Mouse (Mus musculus) cerebellum, postnatal 25 days (tissue): ENCODE data around the gene Cphx2.
"Not testable (repeated sequence)": the region's sequence is repeated elsewhere in the genome, so short reads cannot be mapped to it uniquely, and the experiment has no call there.

Source experiments
- DNase-seq, 2 experiments: peaks; one replicate each; pipeline ENCODE4 v3.0.0; 2021; ENCODE audit warnings: mixed read lengths in 2 of 2

The Cphx2 gene

DNA sequence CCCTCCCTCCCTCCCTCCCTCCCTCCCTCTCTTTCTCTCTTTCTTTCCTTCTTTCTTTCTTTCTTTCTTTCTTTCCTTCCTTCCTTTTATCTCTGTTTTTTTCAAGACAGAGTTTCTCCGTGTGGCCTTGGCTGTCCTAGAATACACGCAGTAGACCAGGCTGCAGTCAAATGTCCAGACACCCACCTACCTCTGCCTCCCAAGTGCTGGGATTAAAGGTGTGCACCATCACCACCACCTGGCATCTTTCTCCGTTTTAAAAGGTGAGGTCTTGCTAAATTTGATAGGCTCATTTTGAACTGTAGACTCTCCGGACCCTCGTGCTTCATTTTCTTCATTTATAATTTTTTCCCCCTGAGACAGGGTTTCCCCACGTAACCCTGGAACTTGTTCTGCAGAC lies at the start of gene Cphx2:
TSS of gene Cphx2 (plus strand) at position 301 of the 400 bp plus-strand sequence.
- DNase-seq, result not testable (repeated sequence)

DNA sequence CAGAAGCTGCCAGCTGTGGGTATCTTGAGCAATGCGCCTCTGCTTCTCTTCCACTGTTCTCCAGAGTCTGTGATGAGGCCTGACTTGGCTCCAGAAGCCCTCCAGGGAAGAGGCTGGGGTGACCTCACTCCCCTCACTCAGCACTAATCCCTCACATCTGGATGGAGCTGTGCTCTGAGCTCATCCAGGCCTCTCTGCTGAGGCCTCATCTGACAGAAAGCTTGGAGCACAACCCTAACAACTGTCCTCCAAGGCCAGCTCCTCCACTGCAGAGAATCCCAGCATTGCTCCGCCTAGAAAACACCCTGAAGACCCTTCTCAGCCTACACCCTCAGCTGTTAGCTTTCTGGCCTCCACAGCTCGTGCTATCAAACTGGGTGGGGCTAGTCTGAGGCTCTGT lies 47.0 kb upstream of the Cphx2 start:
- not testable (repeated sequence) for DNase-seq

DNA sequence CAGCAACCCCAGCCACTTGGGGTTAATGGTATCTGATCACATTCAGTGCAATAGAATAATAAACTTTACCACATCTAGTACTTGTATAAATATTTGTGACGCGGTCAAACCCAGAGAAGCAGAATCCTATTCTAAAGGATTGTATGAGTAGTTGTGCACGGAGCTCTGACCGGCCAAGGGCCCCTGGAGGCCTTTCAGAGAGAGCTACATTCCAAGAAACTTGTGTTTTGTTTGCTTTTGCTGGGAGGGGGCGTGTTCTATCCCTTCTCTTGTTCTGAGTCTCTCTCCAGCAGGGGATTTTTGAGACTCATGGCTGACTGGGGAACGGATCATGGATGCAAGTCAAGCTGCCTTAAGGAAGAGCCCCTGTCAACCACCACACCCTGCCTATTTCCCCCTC lies 45.9 kb upstream of the Cphx2 start:
- DNase-seq, result not testable (repeated sequence)

DNA sequence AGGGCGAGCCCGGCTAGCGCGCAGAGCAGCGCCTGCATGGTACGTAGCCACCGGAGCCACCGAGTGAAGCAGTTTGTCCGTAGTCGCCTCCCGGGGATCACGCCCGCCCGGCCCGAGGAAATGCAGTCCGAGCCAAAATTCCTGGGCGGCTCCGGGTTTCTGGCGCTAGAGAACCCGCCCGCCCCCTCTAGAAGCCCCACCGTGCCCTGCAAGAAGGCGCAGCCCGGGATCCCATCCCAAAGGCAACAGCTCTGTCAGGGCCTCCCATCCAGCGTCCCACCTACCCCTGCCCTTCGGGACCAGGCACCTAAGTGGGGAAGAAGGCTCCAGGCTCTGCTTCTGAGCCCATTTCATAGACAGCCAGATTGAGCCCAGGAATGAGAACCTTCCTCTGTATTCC lies 38.7 kb upstream of the Cphx2 start, which contains the start of gene Gm9780:
TSS of gene Gm9780 (minus strand) at position 101 of the 400 bp plus-strand sequence.
- DNase-seq, result not testable (repeated sequence)

DNA sequence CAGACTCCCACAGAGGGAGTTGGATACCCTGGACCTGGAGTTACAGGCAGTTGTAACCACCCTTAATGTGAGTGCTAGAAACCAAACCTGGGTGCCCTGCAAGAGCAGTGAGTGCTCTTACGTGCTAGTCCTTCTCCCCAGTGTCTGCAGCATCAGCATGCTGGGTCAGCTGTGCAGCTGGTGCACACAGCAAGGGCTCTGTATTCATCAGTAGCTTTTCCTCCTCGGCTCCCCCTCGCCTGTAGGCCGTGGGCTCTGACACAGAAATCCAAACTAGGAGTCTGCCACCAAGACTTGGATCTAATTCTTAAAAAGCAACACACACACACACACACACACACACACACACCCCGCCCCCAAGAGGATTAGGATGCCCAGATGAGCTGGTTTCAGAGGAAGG lies 36.3 kb upstream of the Cphx2 start:
- not testable (repeated sequence) for DNase-seq

DNA sequence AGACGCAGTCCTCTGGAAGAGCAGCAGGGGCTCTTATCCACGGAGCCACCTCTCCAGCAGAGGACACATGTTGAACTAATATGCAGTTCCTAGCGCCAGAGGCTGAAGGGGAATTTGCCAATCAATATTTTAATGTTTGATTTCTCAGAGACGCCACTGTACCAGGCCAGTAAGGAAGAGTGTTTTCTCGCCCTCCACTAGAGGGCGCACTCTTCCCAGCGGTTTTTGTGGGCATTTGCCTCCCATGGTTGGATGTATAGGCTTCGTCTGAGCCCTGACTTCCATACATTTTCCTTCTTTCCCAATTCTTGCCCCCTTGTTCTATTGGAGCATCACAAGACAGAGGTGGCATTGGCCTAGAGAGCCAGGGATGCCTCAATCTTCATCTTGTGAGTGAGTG lies 34.3 kb upstream of the Cphx2 start:
- not testable (repeated sequence) for DNase-seq

DNA sequence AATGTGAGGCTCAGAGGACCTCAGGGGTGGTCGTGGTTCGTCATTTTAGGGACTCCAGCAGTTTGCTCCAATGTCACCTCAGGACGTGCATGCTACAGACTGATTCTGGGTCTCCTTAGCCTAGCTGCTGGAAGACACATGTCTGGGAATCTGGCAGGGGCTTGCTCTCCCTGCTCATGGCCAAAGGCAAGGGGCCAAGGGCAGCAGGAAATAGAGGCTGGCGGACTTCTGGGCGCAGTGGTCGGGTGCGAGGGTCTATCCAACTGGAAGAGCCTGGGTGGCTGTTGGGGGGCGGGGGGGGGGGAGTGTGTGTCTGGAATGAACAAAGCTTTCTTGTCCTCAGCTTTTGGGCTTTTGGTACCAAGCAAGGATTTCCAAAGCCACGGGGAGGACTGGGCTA lies 32.5 kb upstream of the Cphx2 start:
- not testable (repeated sequence) for DNase-seq

DNA sequence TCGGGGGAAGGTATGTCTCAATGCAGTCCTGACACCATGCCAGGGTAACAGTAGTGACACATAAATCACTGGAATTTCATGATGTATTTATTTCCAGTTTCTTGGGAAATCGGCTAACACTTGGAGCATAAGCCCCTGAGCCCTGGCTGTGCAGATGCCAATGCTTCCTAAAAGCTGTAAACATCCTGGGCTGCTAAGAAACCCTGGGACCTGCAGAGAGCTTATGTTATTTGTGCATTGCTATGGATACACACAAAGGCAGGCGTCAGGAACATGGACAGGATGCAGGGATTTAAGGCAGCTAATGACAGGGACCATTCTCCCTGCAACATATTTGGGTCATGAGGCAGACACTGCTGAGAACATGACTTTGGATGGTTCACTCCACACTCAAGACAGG lies 23.1 kb upstream of the Cphx2 start:
- not testable (repeated sequence) for DNase-seq

DNA sequence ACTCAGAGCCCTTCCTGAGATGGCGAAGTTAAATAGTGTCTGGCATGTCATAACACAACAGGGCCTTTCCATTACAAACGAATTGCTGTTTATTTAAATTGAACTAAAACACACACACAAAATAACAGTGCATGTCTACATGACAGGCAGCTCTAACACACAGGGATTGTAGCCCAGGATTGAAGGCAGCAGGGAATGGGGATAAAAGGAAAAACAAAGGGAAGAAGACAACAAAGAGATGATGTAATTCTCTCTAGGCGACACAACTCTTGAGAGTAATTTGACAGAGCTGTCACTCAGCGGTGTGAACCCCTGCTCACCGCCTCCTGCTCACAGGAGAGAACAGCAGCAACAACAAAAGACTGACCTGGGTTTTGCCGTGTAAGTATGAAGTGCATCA lies 22.0 kb upstream of the Cphx2 start:
- not testable (repeated sequence) for DNase-seq

DNA sequence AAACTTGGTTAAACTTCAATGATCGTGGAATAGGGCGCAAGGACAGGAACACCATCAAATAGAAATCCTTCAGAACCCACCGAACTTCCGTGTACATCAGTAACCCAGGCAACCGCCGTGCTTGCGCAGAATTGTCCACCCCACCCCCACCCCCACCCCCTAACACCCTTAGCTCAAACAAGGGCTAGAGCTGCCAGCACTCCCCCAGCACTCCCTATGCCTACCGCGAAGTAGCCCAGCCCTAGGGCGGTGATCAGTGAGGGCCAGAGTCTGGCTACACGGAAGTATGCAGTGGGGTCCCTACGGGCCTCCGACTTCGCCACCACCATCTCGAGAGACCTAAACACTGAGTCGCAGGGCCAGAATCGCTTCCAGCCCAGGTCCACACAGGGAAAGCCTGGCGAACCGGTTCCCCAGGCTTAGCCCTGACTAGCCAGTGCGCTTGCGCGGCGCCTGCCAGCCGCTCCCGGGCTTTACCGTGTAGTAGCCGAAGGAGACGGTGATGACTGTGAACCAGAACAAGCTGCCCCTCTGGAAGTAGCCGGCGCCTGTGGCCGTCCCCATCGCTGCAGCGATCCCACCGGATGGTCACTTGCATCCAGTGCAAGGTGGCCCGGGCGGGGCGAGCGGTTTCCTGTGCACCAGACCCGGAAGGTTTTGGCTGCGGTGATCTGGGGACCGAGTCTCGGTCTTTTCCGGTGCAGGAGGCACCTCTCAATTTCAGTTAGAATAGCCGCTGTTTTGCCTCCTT lies 14.6 kb upstream of the Cphx2 start:
- not testable (repeated sequence) for DNase-seq

DNA sequence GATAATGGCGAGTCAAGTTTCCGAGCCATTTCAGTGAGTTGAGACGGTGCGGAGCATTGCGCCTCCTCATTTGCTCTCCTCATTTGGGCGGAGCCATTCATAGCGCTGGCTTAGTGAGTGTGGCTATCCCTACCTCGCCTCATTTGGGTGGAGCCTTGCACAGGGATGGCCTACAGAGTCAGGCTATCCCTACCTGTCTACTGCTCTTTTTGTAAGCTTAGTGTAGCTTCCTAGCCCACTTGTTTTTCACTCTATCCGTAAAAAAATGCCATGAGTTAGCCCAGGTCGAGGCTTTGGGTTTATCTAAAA lies 14.0 kb upstream of the Cphx2 start, which contains the start of gene Tmem254c:
TSS of gene Tmem254c (minus strand) at position 31 of the 309 bp plus-strand sequence.
- DNase-seq, result not testable (repeated sequence)

DNA sequence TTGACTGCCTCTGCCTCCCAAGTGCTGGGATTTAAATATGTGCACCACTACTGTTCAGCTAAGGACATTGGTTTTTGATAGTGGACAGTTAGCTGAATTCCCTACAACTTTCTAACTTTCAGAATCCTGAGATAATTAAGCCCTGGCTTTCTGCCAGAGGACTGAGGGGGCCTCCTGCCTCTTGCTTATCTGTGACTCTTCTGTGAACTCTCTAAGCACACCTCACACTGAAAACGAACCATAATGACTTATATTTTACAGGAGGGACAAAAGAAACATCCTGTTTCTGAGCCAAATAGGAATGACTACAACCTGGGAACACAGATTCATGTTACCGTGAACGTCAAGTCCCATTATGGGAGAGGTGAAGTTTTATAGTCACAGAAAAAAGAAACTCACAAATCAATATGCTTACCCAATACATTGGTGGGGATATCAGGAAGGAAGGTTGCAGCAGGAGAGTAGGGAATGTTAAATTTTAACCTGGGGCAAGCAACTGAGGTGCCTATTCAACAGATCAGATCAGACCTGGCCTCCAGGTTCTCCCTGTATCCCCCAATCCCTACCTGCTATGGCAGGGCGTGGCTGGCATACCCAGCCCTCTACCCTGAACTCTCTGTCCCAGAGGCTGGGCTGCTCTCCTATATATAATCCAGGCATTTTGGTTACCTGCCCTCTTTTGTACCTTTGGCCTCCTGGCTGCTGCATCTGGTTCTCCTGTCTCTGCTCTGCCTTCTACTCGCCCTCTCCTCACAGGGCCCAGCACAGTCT lies 4.5 kb upstream of the Cphx2 start:
- not testable (repeated sequence) for DNase-seq

DNA sequence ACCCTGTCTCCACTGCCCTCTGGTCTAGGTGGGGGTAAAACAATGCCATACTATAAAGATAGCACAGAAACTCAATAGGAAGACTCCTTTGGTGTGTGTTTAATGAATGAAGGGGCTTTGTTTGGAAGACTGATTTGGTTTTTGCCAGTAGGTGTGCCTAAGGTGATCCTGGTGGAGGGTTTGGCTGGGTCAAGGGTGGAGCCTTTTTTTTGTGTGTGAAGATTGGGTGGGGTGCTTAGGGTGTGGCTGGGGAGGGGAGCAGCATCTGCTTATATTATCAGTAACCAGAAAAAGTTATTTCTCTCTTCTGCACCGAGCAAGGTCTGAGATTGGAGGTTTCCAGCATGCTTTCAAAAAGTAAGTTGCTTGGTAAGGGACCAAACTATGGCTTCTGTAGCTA lies 681 bp downstream of the Cphx2 start, which contains the start of gene Cphx3:
TSS of gene Cphx3 (plus strand) at position 301 of the 400 bp plus-strand sequence.
- DNase-seq, result not testable (repeated sequence)

DNA sequence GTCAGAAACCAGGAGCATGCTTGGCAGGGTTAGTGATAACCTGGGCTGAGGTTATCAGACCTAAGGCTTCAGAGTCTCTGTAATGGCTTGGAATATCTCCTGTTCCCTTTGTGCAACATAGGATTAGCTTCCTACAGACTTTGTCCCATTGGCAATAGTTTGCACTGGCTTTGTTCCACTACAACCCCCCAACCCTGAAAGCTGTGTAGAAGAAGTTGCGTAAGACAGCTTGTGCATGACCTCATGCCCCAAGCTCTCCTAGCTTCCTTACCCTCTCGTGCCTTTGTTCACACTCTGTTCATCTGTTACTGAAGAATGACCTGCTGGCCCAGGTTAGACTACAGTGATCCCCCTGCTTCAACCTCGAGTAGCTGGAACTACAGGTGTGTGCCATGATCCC lies 16.3 kb downstream of the Cphx2 start:
- DNase-seq, result not testable (repeated sequence)

DNA sequence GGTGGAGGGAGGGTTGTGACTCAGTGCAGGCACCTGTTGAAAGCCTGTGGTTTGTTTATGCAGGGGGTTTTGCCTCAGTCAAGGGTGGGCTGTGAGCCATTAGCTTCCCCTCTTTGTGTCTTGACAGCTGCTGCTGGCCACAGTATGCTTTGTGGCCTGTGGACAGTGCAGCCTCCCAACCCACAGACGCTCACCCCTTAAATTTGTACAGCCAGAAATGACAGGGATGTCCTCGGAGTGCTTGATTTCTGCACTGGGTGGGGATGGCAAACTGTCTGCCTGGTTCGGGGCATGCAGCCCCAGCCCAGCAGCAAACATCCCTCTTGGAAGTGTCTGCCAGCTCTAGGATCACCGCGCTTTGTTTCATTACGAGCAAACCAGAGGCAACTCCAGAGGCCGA lies 36.8 kb downstream of the Cphx2 start, which contains the start of gene Duxbl2:
TSS of gene Duxbl2 (plus strand) at position 200 of the 400 bp plus-strand sequence.
- not testable (repeated sequence) for DNase-seq

DNA sequence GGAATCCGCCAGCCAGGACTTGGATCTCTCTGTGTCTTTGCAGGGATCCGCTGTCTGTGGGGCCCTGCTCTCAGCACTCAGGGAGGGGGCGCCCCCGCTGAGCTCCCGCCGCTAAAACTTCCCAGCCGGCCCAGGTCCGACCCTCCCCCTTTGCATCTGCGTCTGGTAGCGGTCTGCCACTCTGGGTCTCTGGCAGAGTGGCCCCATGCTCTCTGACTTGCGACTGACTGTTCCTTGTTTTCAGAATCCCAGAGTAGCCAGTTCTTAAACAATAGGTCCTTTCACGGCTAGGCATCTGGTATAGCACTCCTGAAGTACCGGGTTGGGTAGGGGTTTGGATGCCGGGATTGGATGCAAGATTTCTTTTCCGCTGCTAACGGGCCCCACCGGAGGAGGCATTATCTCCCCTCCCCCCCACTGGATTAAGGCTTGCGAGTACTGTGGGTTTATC lies 37.3 kb downstream of the Cphx2 start:
- not testable (repeated sequence) for DNase-seq

DNA sequence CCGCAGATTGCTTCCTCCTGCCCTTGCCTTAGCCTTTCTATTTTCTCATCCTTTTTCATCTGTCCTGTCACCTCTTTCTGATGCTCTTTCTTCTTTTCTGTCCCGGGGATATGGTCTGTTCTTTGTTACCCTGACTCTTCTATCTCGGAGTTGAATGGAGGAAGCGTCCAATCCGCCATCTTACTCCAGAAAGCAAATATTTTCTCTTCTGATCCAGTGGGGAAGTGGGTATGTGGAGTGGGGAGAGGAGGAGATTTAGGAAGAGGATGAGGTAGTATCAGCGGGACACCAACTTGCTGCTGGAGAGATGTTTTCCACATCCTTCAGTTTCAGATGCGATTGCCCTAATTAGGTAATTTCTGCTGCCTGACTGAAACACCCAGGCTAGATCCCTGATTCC lies 37.8 kb downstream of the Cphx2 start:
- not testable (repeated sequence) for DNase-seq
